Comparison of ENCODE assay signal across 22 mouse cellular contexts in the genomic region with DNA sequence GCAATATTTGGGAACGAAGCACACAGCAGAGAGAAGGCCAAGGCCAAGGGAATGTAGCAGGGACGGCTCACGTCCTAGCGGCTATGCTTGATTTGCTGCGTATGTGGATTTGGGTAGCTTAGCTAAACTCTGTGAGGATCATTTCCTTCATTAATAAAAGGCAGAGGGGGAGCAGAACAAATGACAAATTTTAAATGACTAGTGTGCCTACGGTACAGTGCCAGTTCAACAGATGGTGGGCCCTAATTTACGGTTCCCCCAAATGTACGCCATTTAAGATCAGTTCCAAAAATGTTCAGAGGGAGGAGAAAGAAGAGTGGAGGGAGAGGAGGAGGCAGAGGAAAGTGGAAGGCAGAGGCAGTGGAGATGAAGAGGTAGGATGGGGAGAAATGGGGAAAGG.
DNase-seq lines count a peak whose midpoint lies in the region; TF ChIP-seq lines count a peak whose summit lies in the region.
"Had no signal": no experiment of that assay in that cellular context is flagged by ENCODE, and none has a peak within 500 bp of the region (broad histone marks: within the 10 kb centered on the region; RNA-seq: fewer than 3 reads in every experiment).

No protein-coding gene starts in this region.

- peak; percentile 58 for DNase-seq in layer of hippocampus, adult 11-12 months (ENCODE audit: low spot score)
- no peak for DNase-seq in layer of hippocampus, adult 9-10 months (ENCODE audit: low spot score)
- DNase-seq in layer of hippocampus, adult 18-20 months (ENCODE audit: low spot score in 2 of 2): peak; percentile 71 to 89
- DNase-seq in layer of hippocampus, adult 9-11 months: peak; percentile 71
- peak; percentile 61 to 70 for DNase-seq in layer of hippocampus, postnatal 36 days
- no peak for DNase-seq in cerebellum, adult 18-20 months
- no peak for DNase-seq in gastrocnemius, adult 2 months
- DNase-seq in kidney, postnatal 36 days: no peak
- DNase-seq: adrenal gland, adult 8-10 months; adrenal gland, postnatal 25 days; cerebellum, adult 11 months; cerebellum, adult 9-10 months; cerebellum, postnatal 14 days; gastrocnemius, postnatal 25 days; heart, adult 18-20 months; heart, postnatal 10 days; heart, postnatal 36 days had no signal

- TF ChIP-seq CTCF in gastrocnemius, adult 2 months (IDR thresholded peaks at IDR 0.05): no peak

- H3K4me3 ChIP-seq in gastrocnemius, adult 2 months: no peak overlapping the region
- H3K4me3 ChIP-seq: forebrain, embryonic 15.5 days; heart, embryonic 12.5 days; heart, embryonic 15.5 days; hindbrain, embryonic 10.5 days; hindbrain, embryonic 13.5 days had no signal

- intact Hi-C loops in gastrocnemius, adult 2 months (cut with DNase I): no loop called here

- H3K27ac ChIP-seq in gastrocnemius, adult 2 months: no peak overlapping the region
- H3K27ac ChIP-seq: forebrain, embryonic 15.5 days; heart, embryonic 15.5 days; hindbrain, embryonic 10.5 days; hindbrain, embryonic 13.5 days had no signal

Comparison
In these comparisons a context has a peak if more than half of its experiments do, and no peak if none do; other contexts are left out.
1. DNase-seq: peak in layer of hippocampus, adult 11-12 months (single experiment), layer of hippocampus, adult 18-20 months (2 of 2), layer of hippocampus, adult 9-11 months (single experiment) and layer of hippocampus, postnatal 36 days (2 of 2); none in layer of hippocampus, adult 9-10 months (single experiment), cerebellum, adult 18-20 months (0 of 2), gastrocnemius, adult 2 months (single experiment) and kidney, postnatal 36 days (0 of 2).